Mouse (Mus musculus) spleen, adult 2 months (tissue): ENCODE measurements around the gene Kifap3. TPM values are rescaled to one million over a fixed set of nuclear protein-coding genes. Genes with fewer than 3 reads are reported as not detected.

Experiments used
- DNase-seq, 2 experiments: peaks; one replicate each; pipeline versions ENCODE4 v3.0.0 to v3.0.0-alpha.2; 2012 to 2021; ENCODE audit warnings: low spot score in 2 of 2, low read depth in 1 of 2
- H3K27ac ChIP-seq: fragments of 200-500 bp; 2 replicates; pipeline ENCODE4 v1.5.1; 2012; ENCODE audit warnings: low read length, inconsistent platforms; ENCODE audit not compliant: insufficient read depth
- H3K27me3 ChIP-seq: fragments of 200-500 bp; 2 replicates; pipeline ENCODE4 v1.6.1; 2012; ENCODE audit warnings: mild to moderate bottlenecking, moderate library complexity, low read length, inconsistent platforms; ENCODE audit not compliant: control insufficient read depth, insufficient read depth
- H3K36me3 ChIP-seq: fragments of 200-500 bp; 2 replicates; pipeline ENCODE4 v1.6.1; 2012; ENCODE audit warnings: mild to moderate bottlenecking, low read length, inconsistent platforms; ENCODE audit not compliant: control insufficient read depth, insufficient read depth
- H3K4me1 ChIP-seq: fragments of 200-500 bp; 2 replicates; pipeline ENCODE4 v1.6.1; 2011; ENCODE audit warnings: inconsistent platforms; ENCODE audit not compliant: control insufficient read depth, insufficient read depth, insufficient read length
- H3K4me3 ChIP-seq: fragments of 200-500 bp; 2 replicates; pipeline ENCODE4 v1.5.1; 2011; ENCODE audit warnings: mild to moderate bottlenecking, inconsistent platforms; ENCODE audit not compliant: insufficient read depth, insufficient read length; ENCODE audit errors: extremely low read depth
- CTCF ChIP-seq: fragments of 200-500 bp; IDR thresholded peaks from 2 replicates; pipeline ENCODE4 v1.5.1; 2011; ENCODE audit warnings: mild to moderate bottlenecking, inconsistent platforms; ENCODE audit not compliant: insufficient read depth, insufficient read length, insufficient replicate concordance; ENCODE audit errors: extremely low read depth
- POLR2A ChIP-seq: fragments of 200-500 bp; IDR thresholded peaks from 2 replicates; pipeline ENCODE4 v1.6.1; 2011; ENCODE audit warnings: low read depth, low read length, inconsistent platforms
- WGBS: fragments of 180-500 bp; shearing (Covaris S2); methylation state at CpG from one replicate; pipeline ENCODE4 v1.1.7; 2018; 5-methylcytosine and 5-hydroxymethylcytosine counted together
- polyA plus RNA-seq: library from polyadenylated mRNA; depleted of rRNA; stranded (reverse); fragments of >200 nt; gene quantifications from 2 replicates; pipeline ENCODE4 v1.2.3, GENCODE M21; 2012

Gene Kifap3
- polyA plus RNA-seq, 1 experiment: 0.85 TPM

GRCm38 (mm10) chr1:163910785-163911184 lies 131.4 kb downstream of the Kifap3 start:
- Histone ChIP-seq H3K27ac (no peak overlapping the region), H3K27me3 (no peaks in the 10 kb centered on the region), H3K4me1 (no peaks in the 10 kb centered on the region), H3K36me3 (no peaks in the 10 kb centered on the region), H3K4me3 (no peak overlapping the region)
- DNase-seq: no peak
- TF ChIP-seq POLR2A: no peak
- TF ChIP-seq CTCF: no peak
- 93% methylated on average over 9 of the region's 9 CpGs for WGBS

- TF ChIP-seq POLR2A: no peak
- TF ChIP-seq CTCF: no peak
- Histone ChIP-seq H3K36me3 (no peaks in the 10 kb centered on the region), H3K27ac (peak overlapping the region; percentile 9; the same call in 1 of the 2 replicates), H3K27me3 (no peaks in the 10 kb centered on the region), H3K4me3 (no peak overlapping the region), H3K4me1 (no peaks in the 10 kb centered on the region)
- DNase-seq: no peak
- WGBS: 90% methylated on average over 11 of the region's 11 CpGs
Measured at GRCm38 (mm10) chr1:163911981-163912380, 132.6 kb downstream of the Kifap3 start.

GRCm38 (mm10) chr1:163917349-163918160 lies 138.2 kb downstream of the Kifap3 start:
- no peak for DNase-seq
- TF ChIP-seq CTCF (no peak), POLR2A (no peak)
- Histone ChIP-seq H3K27me3 (no peaks in the 10 kb centered on the region), H3K4me1 (no peaks in the 10 kb centered on the region), H3K4me3 (no peak overlapping the region), H3K27ac (no peak overlapping the region), H3K36me3 (no peaks in the 10 kb centered on the region)
- WGBS: 95% methylated on average over 5 of the region's 5 CpGs

- TF ChIP-seq POLR2A: no peak
- TF ChIP-seq CTCF: no peak
- Histone ChIP-seq H3K27ac (no peak overlapping the region), H3K36me3 (no peaks in the 10 kb centered on the region), H3K4me1 (no peaks in the 10 kb centered on the region), H3K27me3 (no peaks in the 10 kb centered on the region), H3K4me3 (no peak overlapping the region)
- 93% methylated on average over 8 of the region's 8 CpGs for WGBS
- no peak for DNase-seq
Measured at GRCm38 (mm10) chr1:163924093-163924492, 144.7 kb downstream of the Kifap3 start.

- no peak for DNase-seq
- peaks cover 2% of the 10 kb centered on the region; the same call in 1 of the 2 replicates for H3K4me1 ChIP-seq
- H3K36me3 ChIP-seq: peaks cover 1% of the 10 kb centered on the region; the same call in 1 of the 2 replicates
- peak within 1 kb of the TSS; percentile 95 for H3K27ac ChIP-seq
- no peaks in the 10 kb centered on the region for H3K27me3 ChIP-seq
- H3K4me3 ChIP-seq: peak within 1 kb of the TSS; percentile 93
- TF ChIP-seq CTCF: no peak
- WGBS: 81% methylated on average over 7 of the region's 7 CpGs
Measured at GRCm38 (mm10) chr1:163928846-163929245, 149.5 kb downstream of the Kifap3 start, which contains the start of gene Scyl3. TSS of gene Scyl3 (plus strand) at chr1:163929100.

- peak; percentile 86 to 87 for DNase-seq
- H3K27ac ChIP-seq: peak overlapping the region; percentile 95
- H3K36me3 ChIP-seq: peaks cover 9% of the 10 kb centered on the region
- TF ChIP-seq CTCF (no peak), POLR2A (peak; percentile 26; the same call in 1 of the 2 replicates)
- H3K4me3 ChIP-seq: peak overlapping the region; percentile 93
- WGBS: under 1% methylated on average over 77 of the region's 77 CpGs
- H3K4me1 ChIP-seq: peaks cover 2% of the 10 kb centered on the region; the same call in 1 of the 2 replicates
- H3K27me3 ChIP-seq: no peaks in the 10 kb centered on the region
Measured at GRCm38 (mm10) chr1:163929636-163930457, 150.5 kb downstream of the Kifap3 start.

GRCm38 (mm10) chr1:163930458-163930794 lies 151.0 kb downstream of the Kifap3 start:
- peak overlapping the region; percentile 93 for H3K4me3 ChIP-seq
- 2% methylated on average over 12 of the region's 12 CpGs for WGBS
- H3K4me1 ChIP-seq: peaks cover 2% of the 10 kb centered on the region; the same call in 1 of the 2 replicates
- TF ChIP-seq CTCF: no peak
- TF ChIP-seq POLR2A: no peak
- H3K27ac ChIP-seq: peak overlapping the region; percentile 58; the same call in 1 of the 2 replicates
- peak in 1 of 2 experiments; percentile 12 for DNase-seq
- peaks cover 10% of the 10 kb centered on the region for H3K36me3 ChIP-seq
- no peaks in the 10 kb centered on the region for H3K27me3 ChIP-seq
